Comparison of ENCODE assay signal across 26 mouse cellular contexts in the genomic region with DNA sequence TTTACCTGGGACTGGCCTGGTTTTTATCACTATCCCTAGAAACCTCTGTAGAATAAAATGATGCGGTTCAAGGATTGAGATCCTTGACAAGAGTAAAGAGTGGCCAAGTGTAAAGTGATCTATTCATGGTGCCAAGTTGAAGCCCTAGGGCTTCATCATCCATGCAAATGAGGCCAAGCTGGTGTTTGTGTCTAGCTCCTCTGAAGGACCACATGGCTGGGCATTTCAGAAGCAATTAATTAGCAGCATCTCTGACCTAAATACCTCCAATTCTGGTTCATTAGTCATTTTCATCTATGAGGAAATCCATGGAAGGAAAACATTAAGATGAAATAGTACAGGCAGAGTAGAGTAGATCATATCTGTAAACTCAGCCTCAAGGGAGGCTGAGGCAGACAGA. TPM values are rescaled to one million over a fixed set of nuclear protein-coding genes. Genes with fewer than 3 reads are reported as not detected.
DNase-seq lines count a peak whose midpoint lies in the region; ATAC-seq lines count a peak whose summit lies in the region.
"Had no signal": no experiment of that assay in that cellular context is flagged by ENCODE, and none has a peak within 500 bp of the region (broad histone marks: within the 10 kb centered on the region; RNA-seq: fewer than 3 reads in every experiment).

No protein-coding gene starts in this region.

- DNase-seq in cerebellum, adult 9-10 months, result peak; percentile 26
- no peak for DNase-seq in cerebellum, adult 11-12 months
- peak; percentile 9 to 32 for DNase-seq in cerebellum, postnatal 14 days
- no peak for DNase-seq in cerebellum, adult 11 months
- peak; percentile 33 for DNase-seq in retina, postnatal 1 day
- DNase-seq in retina, embryonic 14.5 days (ENCODE audit: low spot score), result no peak
- DNase-seq: adrenal gland, adult 2 months; adrenal gland, postnatal 14 days; B cell, adult 2 months; forebrain, postnatal 0 days; gastrocnemius, adult 2 months; gastrocnemius, postnatal 14 days; heart, adult 2 months; heart, postnatal 14 days; heart, postnatal 4 days; kidney, adult 11 months; kidney, adult 8-10 months had no signal

- WGBS in forebrain, embryonic 12.5 days, result 86% methylated on average over 1 of the region's 1 CpGs

- H3K27me3 ChIP-seq in forebrain, embryonic 12.5 days, result no peaks in the 10 kb centered on the region
- H3K27me3 ChIP-seq: CH12.LX; heart, embryonic 13.5 days; hindbrain, embryonic 15.5 days; intestine, embryonic 15.5 days had no signal

- no peak overlapping the region for H3K4me2 ChIP-seq in forebrain, embryonic 12.5 days
- H3K4me2 ChIP-seq: heart, embryonic 13.5 days; hindbrain, embryonic 15.5 days; intestine, embryonic 15.5 days had no signal

- no peak for ATAC-seq in forebrain, embryonic 12.5 days (ENCODE audit: low FRiP score)
- ATAC-seq: forebrain, embryonic 14.5 days; forebrain, postnatal 0 days; intestine, embryonic 15.5 days had no signal

- H3K9me3 ChIP-seq in forebrain, embryonic 12.5 days, result no peaks in the 10 kb centered on the region
- H3K9me3 ChIP-seq: forebrain, embryonic 10.5 days; G1E; heart, embryonic 10.5 days; heart, embryonic 13.5 days; hindbrain, embryonic 15.5 days; intestine, embryonic 15.5 days had no signal

- no peak overlapping the region for H3K9ac ChIP-seq in forebrain, embryonic 12.5 days
- H3K9ac ChIP-seq: forebrain, postnatal 0 days; heart, embryonic 13.5 days; hindbrain, embryonic 15.5 days; intestine, embryonic 15.5 days had no signal

- H3K4me1 ChIP-seq in forebrain, embryonic 12.5 days, result no peaks in the 10 kb centered on the region
- H3K4me1 ChIP-seq: forebrain, embryonic 10.5 days; heart, embryonic 10.5 days; heart, embryonic 13.5 days; hindbrain, embryonic 15.5 days; intestine, embryonic 15.5 days had no signal

- no peaks in the 10 kb centered on the region for H3K36me3 ChIP-seq in forebrain, embryonic 12.5 days (replicated peaks)
- H3K36me3 ChIP-seq: forebrain, embryonic 10.5 days; G1E; heart, embryonic 10.5 days; heart, embryonic 13.5 days; hindbrain, embryonic 15.5 days; intestine, embryonic 15.5 days had no signal

- no peak overlapping the region for H3K27ac ChIP-seq in forebrain, embryonic 12.5 days
- H3K27ac ChIP-seq: forebrain, embryonic 10.5 days; gastrocnemius, adult 2 months; heart, adult 2 months; heart, embryonic 10.5 days; heart, embryonic 13.5 days; hindbrain, embryonic 15.5 days; intestine, embryonic 15.5 days had no signal

- H3K4me3 ChIP-seq in forebrain, embryonic 12.5 days (replicated peaks), result no peak overlapping the region
- H3K4me3 ChIP-seq: forebrain, embryonic 10.5 days; gastrocnemius, adult 2 months; heart, adult 2 months; heart, embryonic 10.5 days; heart, embryonic 13.5 days; hindbrain, embryonic 15.5 days; intestine, embryonic 15.5 days had no signal

RNA-seq across cellular contexts. Expression of a gene that starts 42.3 kb away (rescaled TPM):
- polyA plus RNA-seq in forebrain, embryonic 12.5 days (2016; fragmentation: Nextera tagmentation; extraction: Ambion mirVana), result 211 and 215 TPM in 2 replicates

Comparison
In these comparisons a context has a peak if more than half of its experiments do, and no peak if none do; other contexts are left out.
1. DNase-seq: peak in cerebellum, adult 9-10 months (single experiment), cerebellum, postnatal 14 days (2 of 2) and retina, postnatal 1 day (single experiment); none in cerebellum, adult 11-12 months (single experiment), cerebellum, adult 11 months (single experiment) and retina, embryonic 14.5 days (single experiment).